Mouse (Mus musculus) kidney, postnatal 25 days (tissue): ENCODE measurements at regions not wholly inside any gene's neighbourhood (a gene's known extent, or its start where the extent isn't known, plus 50 kb on each side); places are given as distances from the start of the nearest gene placed in this dataset.
"Not testable (repeated sequence)": the region's sequence is repeated elsewhere in the genome, so short reads cannot be mapped to it uniquely, and the experiment has no call there.

Experiments used
- DNase-seq, 2 experiments: peaks; one replicate each; pipeline ENCODE4 v3.0.0; 2021; ENCODE audit warnings: mixed read lengths in 2 of 2

DNA sequence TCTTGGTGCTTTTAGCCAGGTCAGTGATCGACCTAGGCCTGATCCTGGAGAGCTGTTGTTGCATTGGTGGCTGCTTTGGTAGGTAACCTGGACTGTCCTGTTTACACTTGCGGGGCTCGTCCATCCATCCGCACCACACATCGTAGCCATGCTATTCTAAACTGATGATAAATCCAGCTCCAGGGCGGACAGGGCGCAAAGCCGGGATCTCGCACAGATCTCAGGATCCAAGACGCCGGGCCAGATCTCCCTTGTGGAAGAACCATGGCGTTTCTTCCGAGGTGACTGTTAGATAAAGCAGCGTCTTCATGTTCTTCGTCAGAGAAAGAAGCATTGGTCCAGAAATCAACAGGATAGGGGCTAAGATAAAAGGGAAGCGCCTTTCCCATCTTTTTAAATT lies 115.6 kb downstream of the Sec16b start:
- DNase-seq: not testable (repeated sequence)

DNA sequence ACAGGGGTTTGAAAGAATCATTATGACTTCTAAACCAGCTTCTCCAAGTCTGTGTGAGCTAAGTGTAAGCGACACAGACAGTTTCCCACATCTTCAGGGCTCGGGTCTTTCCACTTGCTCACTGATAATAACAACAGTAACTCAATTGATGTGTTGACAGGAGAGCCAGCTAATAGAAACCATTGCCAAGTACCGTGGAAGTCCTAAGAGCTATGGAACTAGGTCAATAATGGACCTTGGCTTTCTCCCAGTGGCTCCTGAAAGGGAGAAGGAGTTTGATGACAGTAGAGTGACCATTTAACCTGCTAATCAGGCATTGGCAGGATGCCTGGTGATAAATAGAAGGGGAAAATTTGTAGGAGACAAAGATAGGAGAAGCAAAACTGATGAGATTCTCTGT lies 126.1 kb downstream of the Sec16b start:
- DNase-seq: no peak

- DNase-seq: no peak
Measured at GRCm38 (mm10) chr1:157633470-157633869, 126.9 kb downstream of the Sec16b start.

GRCm38 (mm10) chr1:157635776-157636175 lies 129.2 kb downstream of the Sec16b start:
- DNase-seq: no peak

DNA sequence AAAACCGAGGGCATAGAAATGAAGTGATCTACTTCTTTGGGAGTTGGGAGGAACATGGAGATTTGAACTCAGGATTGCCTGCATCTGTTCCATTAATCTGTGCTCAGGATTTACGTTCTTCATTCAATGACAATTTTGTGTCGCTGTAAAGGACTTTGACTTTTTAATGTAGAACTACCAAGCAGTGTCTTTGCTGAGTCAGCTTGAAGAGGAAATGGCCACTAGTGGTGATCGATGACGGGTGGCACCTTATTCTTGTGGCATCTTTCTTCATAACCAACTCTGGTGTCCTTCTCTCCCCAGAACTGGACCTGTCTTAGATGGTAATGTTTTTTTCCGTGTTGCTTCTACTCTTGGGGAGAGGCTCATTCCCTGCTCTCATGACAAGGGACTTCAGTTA lies 137.0 kb downstream of the Sec16b start:
- DNase-seq: no peak

DNA sequence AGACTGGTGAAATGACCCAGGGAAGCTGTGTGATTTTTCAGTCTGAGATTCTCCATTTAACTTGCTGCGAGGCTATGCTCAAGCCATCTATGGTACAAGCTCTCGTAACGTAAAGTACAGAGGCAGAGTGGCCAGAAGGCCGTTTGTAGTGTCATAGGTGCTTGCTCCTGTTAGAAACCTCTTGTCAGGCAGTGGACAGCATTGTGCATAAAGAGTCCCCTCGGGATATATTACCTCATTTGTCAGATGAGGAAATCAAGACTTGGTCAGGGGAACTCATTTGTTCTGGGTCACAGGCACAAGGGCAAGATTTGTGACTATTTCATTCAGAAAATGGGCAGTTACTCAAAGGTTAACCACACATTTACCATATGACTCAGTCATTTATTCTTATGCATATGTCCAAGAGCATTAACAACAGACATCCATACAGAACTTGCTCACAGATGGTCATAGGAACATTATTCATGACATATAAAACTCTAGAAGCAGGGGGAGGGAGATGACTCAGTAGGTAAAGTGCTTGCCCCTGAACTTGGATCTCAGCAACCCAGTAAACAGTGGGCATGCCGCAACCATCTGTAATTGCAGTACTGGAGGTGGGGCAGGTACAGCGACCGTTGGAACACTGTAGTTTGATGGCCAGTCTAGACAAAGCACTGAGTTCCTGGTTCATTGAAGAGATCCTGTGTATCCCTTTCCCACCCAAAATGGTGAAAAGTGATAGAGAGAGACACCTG lies 139.3 kb downstream of the Sec16b start:
- DNase-seq: no peak

DNA sequence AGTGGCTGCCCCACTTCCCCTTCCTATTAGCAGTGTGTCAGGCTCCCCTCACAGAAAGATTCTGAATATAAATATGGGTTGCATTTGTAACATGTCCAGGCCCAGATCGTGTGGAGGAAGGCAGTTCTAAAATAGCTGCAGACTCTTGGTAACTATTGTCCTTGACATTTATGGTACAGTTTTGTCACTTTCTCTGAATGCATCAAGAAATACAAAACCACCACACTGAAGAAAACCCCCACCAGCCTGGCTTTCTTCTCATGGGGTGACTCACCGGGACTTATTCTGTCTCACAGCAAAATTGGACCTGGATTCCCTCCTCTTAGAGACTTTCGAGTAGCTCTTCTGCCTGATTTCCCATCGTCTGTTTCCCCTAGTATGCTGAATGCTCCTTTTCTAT lies 148.9 kb downstream of the Sec16b start:
- no peak for DNase-seq

DNA sequence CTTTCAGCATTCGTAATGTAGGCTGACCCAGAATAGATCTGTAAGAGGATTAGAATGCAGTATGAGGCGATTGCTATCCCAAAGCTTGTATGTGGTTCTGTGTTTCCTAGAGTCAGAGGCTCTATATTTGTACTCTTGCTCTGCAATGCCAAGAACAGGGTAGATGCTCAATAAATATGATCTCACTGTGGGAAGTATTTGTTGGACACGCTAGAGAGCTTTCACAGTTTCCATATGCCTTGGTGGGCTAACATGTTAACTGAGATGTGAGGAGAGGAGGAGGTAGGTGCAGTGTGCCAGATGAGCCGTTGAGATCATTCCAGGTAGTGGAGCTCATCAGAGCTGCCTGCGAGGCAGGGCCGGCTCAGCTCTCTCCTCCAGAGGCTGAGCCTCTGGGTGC lies 163.1 kb downstream of the Sec16b start:
- DNase-seq: no peak

GRCm38 (mm10) chr1:157684356-157684755 lies 177.8 kb downstream of the Sec16b start:
- no peak for DNase-seq

DNA sequence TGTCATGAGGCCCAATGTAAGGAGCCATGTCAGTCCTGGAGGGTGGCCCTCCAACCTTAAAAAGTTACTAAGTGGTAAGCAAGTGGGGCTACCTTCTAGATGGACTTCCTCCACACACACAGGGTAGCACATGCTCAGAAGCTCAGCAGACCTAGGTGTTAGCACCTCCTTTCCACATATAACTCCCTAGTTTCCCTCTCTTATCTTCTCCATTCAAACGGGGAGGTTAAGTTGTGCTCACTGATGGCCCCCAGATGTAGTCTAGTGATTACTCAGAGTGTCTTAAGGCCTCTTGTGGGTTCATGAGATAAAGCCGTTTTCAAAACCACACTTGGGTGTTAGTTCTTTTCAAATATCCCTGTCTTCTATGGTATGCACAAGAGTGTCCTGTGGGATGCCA lies 188.7 kb downstream of the Sec16b start:
- DNase-seq: no peak

DNA sequence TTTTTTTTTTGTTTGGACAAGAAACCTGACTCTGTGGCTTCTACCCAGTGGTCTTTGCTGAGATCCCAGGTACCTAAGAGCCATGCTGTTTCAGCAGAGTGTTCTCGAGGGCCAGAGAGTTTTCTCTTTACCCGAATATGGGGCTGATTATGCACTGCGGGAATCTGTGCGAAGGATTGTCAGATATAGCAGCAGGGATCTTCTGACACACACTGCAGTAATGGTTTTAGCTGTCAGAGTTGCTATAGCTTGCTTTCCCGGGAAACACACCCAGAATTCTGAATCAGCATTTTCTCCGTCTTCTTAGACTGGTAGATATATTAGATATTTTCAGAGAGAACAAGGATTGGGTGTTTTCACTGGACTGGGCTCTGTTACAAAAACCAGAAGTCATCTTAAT lies 197.1 kb downstream of the Sec16b start:
- DNase-seq: no peak

GRCm38 (mm10) chr1:157705364-157705763 lies 198.8 kb downstream of the Sec16b start:
- DNase-seq: no peak

- no peak for DNase-seq
Measured at GRCm38 (mm10) chr1:157707256-157707655, 200.7 kb downstream of the Sec16b start.

- no peak for DNase-seq
Measured at GRCm38 (mm10) chr1:157709117-157709516, 202.6 kb downstream of the Sec16b start.

DNA sequence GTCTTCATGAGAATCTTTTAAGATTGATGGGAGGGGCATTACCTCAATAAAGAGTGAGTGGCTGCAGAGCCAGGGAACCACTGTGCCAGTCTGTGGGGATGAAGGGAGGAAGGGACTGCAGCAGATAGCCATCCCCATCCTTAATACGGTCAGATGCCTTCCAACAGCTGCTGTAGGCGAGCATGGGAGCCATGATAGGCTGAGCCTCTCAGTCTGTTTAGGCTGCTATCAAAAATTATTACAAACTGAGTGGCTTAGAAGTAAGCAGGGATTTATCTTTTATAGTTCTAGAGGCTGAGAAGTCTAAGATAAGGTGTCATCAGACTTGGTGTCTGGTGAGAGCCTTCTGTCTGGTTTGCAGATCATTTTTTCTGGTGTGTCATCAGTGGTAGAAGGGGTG lies 204.3 kb downstream of the Sec16b start:
- DNase-seq: no peak

DNA sequence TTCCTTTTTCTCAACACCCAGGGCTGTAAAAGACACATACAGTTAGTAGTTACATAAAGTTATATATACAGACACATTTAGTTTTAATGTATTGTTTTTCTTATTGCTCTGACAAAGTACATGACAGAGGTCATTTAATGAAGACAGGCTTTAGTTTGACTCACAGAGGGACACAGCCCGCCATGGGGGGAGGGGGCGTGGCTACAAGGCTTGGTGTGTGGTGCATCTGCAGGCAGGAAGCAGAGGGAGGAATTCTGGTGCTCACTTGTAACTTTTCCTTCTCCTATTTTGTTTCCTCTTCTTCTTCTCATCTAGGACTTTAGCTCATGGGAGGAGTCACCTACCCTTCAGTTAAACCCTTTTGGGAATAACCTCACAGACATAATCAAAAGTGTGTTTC lies 206.0 kb downstream of the Sec16b start:
- no peak for DNase-seq

- DNase-seq: no peak
Measured at GRCm38 (mm10) chr1:157713851-157714250, 207.3 kb downstream of the Sec16b start.

- DNase-seq: no peak
Measured at GRCm38 (mm10) chr1:157715632-157716031, 209.1 kb downstream of the Sec16b start.

DNA sequence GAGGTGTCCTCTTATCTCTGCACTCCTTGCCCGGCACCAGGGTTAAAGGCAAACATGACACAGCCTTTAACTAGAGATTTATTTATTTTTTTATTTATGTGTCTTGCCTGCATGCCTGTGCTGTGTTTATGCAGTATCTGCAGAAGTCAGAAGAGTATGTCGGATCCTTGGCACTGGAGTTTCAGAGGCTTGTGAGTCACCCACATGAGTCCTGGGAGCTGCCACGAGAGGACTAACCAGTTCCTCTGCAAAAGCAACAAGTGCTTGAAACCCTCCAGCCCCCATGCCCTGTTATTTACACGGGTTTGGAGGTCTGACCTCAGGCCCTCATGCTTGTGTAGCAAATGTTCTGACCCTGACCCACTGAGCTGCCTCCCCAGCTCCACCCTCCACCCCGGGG lies 210.6 kb downstream of the Sec16b start:
- no peak for DNase-seq

DNA sequence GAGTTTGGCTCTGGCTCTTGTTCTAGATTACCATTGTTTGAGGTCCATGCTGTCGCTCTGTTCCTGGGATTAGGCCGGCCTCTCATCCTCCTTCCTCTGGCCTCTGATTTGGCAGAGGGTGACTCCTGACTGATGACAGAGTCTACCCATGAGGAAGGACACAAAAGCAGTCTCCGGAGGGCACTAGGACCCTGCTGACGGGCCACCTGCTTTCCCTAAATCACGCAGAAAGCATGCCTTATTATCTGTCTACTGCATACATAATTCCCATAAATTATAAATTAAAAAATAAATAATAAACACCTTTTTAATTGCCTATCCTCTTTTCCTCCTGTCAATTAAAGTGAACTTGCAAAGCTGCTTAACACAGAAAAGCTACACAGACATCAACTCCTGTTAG lies 215.4 kb downstream of the Sec16b start:
- DNase-seq: no peak

DNA sequence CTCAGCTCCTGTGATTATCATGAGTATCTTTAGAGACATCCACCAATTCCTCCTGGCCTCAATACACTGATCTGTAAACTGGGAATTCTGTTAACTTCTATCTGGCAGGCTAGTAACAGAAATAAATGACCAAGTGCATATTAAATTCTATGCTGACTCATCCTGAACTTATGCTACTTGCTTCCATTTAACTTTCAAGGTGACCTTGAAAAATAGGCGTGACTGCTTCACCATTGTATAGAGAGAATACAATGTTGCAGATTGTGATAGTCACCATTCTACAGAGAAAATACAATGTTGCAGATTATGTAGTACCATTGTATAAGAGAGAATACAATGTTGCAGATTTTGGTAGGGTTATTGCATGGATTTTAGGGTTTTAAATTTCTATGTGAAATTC lies 224.6 kb downstream of the Sec16b start:
- DNase-seq: no peak

DNA sequence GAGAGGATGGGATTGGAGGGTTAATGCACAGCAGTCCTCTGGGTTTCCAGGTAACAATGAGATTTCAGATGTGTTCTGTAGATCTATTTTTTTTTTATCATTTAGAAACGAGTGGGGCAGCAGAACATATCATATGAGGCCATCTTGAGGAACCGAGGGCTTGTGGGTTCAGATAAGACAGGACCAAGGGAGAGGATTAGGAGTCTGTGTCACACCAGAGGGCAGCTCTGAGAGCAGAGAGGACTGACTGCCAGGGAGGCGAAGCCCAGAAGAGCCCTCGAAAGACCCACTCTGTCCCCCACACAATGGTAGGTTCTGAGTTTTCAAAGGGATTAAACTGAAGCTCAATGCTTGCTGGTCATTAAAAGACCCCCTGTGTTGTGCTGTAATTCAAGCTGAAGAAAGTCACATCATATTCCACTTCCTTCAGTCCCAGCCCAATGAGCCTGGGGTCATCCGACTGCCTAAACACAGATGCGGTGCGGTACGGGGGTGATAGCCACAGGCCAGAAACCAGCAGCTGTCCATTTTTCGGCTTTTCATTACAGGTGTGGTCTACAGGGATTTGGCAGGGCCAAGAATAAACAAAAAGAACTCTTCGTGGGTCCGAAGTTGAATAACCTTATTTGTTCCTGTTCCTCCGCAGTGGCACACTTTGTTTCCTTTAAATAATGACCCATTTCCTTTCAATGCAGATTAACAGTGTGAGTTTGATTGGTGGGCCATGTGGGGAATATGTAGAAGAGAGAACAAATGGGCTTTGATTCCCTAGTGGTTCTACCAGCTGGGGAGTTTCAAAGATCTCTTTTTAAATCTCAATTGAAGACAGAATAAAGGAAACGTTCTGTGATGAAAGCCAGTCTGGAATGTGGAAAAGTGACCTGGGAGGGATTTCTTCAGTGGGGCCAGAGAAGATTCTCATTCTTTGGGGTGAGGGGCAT lies 234.5 kb downstream of the Sec16b start:
- DNase-seq: no peak

GRCm38 (mm10) chr1:157745611-157746010 lies 239.1 kb downstream of the Sec16b start:
- peak; percentile 51 to 77 for DNase-seq

- no peak for DNase-seq
Measured at GRCm38 (mm10) chr1:157755015-157755649, 248.6 kb downstream of the Sec16b start.
